Mouse (Mus musculus) cerebellum, adult 2 months (tissue): ENCODE data around the gene Tsc22d3.

Experiments
- CTCF ChIP-seq: fragments of 200-500 bp; IDR thresholded peaks from 2 replicates; pipeline ENCODE4 v1.5.1; 2011; ENCODE audit warnings: low read depth, mild to moderate bottlenecking, control low read depth, low read length, moderate library complexity, borderline replicate concordance; ENCODE audit not compliant: insufficient read depth
- POLR2A ChIP-seq: fragments of 200-500 bp; IDR thresholded peaks from 2 replicates; pipeline ENCODE4 v1.6.1; 2011; ENCODE audit warnings: low read length, control low read depth, borderline replicate concordance; ENCODE audit not compliant: insufficient read depth

DNA sequence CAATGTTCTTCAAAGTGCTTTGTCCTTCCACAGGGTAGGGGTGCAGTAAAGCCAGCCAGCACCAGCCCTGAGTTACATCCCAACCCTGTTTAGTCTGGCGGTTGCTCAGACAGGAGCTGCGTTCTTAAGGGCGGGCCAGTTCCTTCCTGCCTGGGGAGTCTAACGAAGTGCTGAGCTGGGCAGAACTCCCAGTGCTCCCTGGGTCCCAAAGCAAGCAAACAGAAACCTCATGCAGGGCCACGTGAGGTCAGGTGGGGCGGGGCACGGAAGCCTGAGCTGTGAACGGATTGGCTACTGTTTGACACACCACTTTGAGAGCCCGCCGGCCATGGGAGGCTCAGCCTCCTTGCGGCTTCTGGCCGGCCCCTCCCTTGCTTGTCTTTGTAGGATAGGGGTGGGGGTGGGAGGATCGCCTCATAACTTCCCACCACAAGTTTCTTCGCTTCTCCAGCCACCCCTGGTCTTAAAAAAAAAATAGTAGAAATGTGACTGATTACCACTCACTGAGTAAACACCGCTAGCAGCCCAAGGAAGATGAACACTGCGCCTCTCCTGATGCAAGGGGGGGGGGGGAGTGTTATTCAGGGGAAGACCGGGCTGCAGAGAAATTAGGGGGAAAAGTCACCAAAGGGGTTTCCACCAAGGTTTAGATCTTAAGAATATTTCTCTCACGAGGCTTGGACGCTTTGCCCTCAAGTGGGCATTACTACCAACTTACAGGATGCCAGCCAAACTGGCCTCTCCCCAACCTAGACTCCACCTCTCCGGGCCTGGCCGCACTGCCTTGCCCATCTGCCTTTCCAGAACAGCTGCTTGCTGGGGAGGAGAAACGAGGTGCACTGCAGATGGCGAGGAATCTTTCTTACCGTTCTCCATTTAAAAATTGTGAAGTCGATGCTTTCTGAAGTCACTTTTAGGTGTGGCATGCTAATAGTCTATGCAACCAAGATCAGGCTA, 80.0 kb downstream of the Tsc22d3 start:
- 0 out of 2 replicates have a peak, but pooled peaks have one; percentile 13 for TF ChIP-seq POLR2A
- no peak for TF ChIP-seq CTCF
